Mouse (Mus musculus) adrenal gland, postnatal 25 days (tissue): Measurements from ENCODE around the gene Clic4. TPM values are rescaled to one million over a fixed set of nuclear protein-coding genes. Genes with fewer than 3 reads are reported as not detected.

ENCODE experiments used
- DNase-seq: peaks from one replicate; pipeline ENCODE4 v3.0.0; 2021; ENCODE audit warnings: mixed read lengths
- total RNA-seq: library from RNA; stranded (reverse); gene quantifications from 2 replicates; pipeline ENCODE4 v1.2.3, GENCODE M21; 2021

Clic4 gene
- total RNA-seq, 1 experiment from 2014 or later: 65.5 TPM

DNA sequence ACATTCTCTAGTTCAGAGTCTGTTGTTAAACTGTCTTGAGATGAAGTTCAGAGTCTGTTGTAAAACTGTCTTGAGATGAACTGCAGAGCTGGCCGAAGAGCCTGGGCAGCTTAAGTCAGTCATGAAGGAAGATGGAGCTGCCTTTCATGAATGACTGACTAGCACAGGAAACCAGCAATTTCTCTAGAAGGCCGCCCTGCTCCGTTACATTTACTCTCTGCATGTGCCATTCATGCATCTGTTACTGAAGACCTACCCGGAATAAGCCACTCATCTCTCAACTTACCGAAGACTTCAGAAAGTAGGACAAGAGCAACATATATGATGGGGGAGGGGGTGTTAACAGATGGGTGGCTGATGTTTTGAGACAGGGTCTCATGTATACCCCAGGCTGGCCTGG, 40.1 kb downstream of the Clic4 start:
- DNase-seq: no peak

DNA sequence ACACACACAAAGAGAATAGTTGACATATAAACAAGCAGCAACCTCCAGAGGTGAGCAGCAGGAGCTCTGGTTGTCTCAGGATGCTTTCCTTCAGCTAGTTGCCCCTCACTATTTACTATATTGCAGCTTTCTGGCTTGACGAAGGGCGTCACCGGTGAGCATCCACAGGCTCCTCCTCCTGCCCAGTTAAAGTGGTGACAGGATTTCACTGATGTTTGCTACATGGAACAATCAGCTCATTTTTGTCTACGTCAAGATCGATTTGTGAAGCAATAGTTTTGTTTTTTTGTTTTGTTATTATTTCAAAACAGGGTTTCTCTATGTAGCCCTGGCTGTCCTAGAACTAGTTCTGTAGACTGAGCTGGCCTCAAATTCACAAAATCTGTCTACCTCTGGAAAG, 41.1 kb downstream of the Clic4 start:
- no peak for DNase-seq

DNA sequence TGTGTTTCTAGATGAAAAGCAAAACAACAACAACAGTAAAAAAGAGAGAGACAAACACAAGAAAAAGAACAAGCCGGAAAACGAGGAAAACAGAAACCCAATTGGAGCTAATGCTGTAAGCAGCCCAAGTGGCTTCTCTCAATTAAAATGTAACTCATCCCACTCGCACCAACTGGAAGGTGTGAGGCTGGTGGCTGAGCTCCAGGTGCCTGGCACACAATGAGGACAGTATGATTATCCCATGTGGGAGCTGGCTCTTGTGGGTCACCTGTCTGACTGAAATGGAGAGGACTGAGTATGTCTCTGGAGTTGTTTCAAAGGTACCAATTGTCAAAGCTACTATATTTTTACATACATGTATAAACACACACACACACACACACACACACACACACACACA, 41.5 kb downstream of the Clic4 start:
- no peak for DNase-seq

DNA sequence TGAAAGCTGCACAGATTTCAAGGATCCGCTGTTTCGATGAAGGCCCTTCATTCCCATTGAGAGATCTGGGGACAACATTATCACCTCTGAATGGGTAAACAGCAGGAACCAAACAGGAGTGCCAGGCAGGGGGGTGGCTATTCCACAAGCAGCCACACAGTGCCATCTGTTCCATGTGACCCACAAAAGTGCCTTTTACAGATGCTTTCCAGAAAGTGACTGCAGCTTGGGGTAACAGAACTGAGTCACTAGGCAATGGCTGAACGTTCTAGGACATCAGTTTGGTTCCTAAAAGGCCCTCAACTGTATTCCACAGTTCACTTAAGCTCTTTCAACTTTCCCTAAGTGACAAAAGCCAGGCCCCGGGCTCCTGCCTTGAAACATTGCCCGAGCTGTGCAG, 42.0 kb downstream of the Clic4 start:
- DNase-seq: no peak

DNA sequence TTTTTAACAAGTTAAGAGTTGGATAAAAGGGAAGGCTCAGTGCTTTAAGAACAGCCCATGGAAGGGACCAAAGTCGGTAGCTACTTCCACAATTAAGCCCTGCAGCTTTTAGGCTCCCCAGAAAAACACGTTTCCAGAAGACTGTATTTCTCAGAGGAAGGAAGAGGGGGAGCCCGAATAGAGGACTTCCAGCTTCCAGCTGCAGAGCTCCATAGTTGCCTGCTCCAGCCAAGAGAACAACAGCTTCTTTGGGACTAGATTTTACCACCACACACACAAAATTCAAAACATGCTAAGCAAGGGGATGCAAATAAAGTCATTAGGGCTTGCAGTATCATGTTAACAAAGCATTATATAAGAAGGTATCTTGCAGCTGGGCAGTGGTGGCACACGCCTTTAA, 42.7 kb downstream of the Clic4 start:
- DNase-seq: no peak

DNA sequence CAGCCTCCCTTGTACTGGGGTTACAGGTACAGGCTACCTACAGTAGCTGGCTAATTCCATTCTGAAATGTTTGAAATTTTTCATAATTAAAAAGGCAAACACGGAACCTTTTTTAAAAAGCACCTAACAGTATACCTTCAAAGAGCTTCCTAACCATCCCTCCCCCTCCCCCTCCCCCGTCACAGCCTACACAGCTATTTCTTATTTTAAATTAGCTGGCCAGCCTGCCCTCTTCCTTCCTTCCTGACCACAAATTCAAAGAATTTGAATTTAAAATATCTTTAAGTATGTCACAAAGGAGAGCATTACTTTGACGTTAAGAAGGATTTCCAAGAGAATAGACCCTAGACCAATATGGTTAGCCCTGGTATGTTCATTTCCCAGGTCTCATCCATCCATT, 44.5 kb downstream of the Clic4 start:
- DNase-seq: no peak

DNA sequence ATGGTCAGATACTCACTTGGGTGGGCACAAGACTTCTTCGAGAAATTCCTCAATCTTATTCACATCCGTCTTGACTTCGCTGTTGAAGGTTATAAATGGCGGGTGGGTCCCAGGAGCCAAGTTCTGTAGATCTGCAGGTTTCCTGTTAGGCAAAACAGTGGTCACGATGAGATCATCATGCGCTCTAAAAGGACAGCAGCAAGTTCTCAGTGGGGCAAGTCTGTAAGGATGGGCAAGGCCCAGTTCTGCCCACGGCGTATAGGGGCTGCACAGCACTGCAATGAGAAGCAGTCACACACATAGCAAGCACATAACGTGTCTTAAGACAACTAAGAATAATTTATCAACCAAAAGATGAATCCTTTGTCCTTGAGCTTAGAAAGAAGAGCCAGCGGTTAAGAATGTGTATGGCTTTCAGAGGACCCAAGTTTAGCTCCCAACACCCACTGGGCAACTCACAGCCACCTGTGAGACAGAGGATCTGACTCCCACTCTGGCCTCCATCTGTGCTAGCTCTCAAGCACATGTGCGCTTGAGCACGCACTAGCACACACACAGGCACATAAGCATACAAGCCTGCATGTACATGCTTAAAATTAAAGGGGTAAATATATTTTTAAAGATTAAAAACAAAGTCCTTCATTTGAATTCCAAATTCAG, 46.5 kb downstream of the Clic4 start:
- DNase-seq: no peak

DNA sequence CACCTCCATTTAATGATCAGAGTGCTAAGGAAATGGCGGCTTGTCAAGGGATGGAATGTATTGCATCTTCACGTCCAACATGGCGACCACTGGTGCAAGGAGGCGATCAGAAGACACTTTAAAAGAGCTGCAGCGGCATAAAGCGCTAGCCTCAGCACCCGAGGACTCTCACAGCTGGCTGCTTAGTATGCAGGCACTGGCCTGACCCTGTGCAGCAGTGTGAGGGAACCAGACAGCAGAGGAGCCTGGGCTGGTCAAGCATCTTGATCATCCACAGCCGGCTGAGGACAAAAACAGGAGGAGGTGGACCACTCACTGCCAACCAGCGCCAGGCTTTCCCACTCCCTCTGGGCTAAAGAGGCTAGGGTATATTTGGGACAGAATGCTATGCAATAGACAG, 48.8 kb downstream of the Clic4 start:
- no peak for DNase-seq

DNA sequence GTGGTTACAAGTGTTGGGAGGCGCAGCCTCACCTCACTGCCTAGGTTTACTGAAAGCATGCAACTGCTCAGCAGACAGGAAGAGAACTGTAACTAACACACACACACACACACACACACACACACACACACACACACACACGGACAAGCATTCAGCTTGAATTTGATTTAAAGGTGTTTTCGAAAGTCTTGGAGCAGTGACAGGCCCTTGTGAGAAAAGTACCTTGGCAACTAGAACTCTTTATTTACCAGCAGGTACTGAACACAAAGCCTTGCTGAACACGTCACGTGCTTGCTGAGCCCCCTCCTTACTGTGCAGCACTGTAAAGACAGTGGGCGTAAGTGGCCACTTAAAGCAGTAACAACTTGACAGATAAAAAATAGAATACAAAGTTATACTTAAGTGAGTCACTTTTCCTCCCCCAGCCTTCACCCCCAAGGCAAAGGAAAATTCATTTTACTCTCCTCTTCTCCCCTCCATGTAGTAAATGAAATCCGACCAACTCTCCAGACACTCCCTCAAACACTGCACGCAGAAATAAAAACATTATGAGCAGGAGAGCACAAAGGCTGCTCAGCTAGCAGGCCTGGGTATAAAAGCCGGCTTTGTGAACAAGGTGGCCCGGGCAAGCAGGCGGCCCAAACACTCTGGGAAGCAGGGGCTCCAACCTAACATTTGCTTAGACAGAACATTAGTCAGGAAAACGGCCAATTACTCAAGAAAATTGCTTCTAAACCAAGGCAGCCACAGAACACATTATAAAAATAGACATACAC, 50.8 kb downstream of the Clic4 start:
- no peak for DNase-seq

DNA sequence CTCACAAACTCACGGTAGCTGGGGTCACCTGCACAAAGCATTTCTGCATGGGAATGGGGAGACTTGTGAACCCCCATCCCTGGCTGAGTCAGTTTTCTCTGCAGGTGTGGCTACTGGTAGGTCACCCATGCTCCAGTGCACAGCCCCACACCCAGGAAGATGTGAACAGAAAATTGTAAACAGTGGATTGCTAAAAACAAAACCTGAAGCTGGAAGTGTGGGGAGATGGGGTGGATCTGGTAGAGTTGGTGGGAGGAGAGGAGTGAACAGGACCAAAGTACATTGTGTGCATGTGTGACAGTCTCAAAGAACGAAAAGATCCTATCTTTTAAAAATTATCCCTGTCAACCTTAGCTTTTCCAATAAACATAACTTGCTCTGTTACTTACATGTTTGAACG, 52.0 kb downstream of the Clic4 start:
- no peak for DNase-seq

DNA sequence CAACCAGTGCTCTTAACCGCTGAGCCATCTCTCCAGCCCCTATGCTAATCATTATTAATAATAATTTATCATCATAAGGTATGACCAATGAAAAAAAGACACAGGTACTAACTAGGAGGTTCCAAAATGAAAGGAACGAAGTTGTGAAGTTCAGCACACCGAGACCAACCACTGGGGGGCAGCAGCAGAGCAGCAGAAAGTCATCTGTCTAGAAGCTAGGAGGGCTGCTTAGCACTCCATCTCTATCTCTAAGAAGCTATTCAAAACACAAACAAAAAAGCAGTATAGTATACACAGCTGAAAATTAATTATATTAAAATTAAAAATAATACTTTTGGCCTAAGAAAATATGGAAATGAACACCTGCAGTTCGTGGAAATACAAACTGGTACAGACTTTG, 53.0 kb downstream of the Clic4 start:
- DNase-seq: peak; percentile 83

DNA sequence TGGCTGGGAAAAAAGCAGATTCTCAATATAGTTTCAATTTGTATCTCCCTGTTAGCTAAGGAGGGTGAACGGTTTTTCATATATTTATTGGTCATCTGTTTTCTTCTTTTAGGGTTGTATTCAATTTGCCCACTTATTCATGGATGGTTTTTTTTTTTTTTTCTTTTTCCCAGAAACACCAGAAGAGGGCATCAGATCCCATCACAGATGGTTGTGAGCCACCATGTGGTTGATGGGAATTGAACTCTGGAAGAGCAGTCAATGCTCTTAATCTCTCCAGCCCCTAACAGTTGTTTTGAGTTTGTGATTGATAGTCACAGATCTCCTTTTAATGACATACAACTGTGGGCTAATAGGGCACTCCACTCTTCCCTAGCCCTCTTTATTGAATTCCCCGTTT, 62.8 kb downstream of the Clic4 start:
- DNase-seq: no peak

DNA sequence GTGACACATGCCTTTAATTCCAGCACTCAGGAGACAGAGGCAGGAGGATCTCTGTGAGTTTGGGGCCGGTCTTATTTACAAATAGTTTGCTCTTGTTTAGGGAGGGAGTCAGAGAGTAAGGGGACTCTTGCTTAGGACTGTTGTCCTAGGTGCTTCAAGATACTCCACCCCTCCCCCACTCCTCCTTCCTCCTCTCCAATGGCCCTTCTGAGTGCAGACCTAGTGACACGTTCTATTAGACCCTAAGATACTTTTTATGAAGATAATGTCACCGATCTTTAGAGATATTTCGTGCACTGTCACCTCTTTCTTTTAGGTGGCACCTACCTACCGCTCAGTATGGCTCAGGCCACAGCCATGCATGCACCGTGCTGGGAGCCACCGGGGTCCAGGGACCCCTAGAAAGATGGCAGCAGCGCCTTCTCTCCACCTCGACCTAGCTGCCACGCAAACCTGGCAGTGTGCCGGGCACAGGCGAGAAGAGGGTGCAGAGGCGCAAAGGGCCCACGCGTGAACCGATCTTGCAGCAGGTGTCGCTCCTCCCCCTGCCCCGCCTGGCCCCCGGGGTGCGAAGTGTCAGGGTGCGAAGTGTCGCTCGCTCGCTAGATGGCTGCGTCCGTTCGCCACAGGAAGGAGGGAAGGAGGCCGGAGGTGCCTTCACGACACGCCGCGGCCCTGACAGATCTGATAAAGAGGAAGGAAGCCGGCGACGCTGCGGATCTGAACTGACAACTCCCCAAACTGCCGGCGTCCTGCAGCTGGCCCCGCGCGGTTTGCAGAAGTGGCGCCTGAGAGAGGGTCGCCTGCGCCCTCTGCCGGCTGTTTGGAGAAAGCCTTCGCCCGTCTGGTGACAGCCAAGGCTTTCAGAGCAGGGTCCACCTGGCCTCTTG, 66.7 kb downstream of the Clic4 start:
- peak; percentile 85 for DNase-seq

DNA sequence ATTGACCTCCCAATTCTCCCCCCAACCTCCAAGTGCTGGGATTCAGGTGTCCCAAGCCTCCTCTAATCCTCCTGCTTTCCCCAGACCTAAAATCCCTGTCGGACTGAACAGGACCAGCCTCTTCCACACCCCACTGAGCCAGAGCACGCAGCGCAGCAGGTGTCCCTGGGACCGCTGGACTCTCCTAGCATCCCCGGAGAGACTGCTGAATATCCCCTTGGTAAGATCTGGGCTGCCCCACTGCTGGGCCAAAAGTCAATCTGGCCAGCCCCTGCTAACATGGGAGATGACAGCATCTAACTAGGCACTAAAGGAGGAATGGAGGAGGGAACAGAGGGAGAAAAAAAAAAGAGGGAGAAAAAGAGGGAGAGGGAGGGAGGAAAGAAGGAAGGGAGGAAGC, 67.4 kb downstream of the Clic4 start:
- no peak for DNase-seq

DNA sequence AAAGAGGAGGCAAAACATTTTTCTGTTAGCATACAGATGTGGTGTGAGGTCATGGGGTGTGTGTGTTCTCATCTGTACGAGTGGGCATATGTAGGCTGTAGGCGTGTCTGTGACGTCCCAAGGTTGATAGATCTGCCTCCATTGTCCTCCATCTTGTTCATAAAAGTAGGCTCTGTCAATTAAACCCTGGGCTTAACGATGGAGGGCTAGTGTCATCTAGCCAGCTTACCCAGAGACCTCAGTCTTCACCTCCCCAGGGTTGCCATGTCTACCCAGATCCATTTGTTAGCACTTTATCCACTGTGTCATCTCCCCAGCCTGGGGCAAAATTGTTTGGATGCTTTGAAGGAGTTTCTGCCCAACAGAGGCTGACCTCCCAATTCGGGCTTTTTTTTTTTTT, 67.9 kb downstream of the Clic4 start:
- DNase-seq: no peak

DNA sequence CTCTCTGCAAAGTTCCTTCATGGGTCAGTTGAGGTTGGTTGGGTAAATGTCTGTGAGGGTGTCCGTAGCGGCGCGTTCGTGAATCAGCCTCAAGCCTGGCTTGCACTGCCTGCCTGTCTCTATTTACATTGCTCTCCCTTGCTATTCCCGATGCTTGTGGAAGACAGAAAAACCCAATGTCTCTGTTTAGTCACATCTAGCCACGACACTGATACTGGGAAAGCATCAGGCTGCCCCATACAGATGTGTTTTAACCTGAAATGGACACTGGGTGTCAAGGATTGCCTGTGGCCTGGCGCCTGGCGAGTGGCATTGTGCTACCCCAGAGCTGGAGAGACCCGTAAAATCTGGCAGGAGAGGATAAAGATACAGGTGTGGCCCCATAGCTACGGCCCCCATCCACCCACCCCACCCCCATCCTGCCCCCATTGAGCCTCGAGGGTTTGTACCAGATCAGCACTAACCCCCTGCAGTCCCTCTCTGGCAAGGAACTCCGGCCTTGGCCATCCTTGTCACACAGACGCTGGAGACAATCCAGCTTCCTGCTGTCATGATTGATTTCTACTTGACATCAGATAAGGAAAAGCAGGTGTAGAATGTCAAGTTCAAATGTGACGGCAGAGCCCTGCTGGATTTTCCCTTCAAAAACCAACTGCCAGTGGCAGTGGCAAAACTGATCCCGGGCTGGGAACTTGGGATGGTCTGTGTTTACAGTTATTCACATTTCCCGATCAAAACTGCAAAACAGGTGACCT, 68.6 kb downstream of the Clic4 start:
- peak; percentile 20 for DNase-seq

DNA sequence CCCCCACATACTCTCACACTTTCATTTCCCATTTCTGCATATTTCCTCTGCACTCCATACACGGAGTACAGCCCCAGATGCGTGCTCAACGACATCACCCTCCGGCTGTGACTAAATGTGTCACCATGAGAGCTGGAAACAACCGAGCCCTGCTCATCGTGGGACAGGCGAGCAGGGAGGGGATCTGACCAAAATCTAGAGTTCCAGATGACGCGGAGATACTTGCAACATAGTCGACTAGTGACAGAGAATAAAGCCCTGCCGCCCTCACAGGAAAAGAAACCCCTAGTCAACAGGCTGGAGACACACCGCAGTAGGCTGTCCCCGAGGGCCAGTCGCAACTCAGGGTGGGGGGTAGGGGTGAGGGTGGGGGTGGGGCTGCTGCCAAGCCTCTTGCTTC, 69.3 kb downstream of the Clic4 start:
- no peak for DNase-seq

DNA sequence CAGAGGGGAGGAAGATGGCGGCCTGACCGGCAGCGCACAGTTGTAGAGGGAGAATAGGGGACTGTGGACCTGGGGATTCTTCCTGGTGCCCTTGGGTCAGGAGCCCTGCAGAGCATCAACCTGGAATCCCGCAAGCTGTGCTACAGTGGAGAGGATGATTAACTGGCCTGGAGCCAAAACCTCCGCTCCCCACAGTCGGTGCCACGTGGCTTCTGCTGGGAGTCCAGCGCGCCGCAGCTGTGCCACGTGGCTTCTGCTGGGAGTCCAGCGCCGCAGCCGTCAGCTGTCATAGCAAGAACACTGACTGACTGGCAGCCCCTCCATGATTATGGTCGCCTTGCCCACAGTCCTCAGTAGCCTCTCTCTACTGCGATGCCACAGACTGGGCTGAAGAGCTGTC, 70.8 kb downstream of the Clic4 start:
- no peak for DNase-seq

DNA sequence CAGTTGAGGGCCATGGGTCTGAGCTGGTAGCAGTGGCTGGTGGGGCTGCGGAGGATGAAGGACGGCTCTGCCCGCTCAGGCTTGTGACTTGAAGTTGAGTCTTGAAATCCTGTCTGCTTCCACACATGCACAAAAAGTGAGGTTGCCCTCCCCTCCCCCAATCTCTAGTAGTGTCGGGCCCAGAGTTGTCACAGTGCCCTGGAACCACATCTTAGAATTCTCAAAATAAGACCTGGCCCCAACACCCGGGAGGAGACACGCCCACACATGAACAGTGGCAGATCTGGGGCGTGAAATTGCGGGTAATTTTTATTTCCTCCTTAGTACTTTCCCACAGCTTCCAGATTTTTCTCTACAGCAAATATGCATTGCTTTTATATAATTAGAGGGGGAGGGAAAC, 74.8 kb downstream of the Clic4 start:
- DNase-seq: no peak

DNA sequence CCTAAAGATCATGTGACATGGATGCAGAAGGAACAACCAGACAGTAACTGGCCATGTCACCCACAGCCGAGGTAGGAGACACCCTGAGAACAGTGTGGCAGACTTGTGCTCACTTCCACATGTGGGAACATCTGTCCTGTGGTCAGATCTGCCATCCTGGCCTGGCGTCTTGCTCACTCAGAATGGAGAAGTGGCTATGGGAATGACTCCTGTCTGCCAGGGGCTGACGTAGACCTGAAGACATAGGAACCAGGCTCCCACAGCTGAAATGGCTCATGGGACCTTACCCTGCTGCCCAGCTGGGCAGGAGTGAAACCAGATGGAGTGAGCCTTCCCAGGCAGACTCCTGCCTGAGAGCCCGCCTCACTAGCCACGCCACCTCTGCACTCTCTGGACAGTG, 79.8 kb downstream of the Clic4 start:
- no peak for DNase-seq

DNA sequence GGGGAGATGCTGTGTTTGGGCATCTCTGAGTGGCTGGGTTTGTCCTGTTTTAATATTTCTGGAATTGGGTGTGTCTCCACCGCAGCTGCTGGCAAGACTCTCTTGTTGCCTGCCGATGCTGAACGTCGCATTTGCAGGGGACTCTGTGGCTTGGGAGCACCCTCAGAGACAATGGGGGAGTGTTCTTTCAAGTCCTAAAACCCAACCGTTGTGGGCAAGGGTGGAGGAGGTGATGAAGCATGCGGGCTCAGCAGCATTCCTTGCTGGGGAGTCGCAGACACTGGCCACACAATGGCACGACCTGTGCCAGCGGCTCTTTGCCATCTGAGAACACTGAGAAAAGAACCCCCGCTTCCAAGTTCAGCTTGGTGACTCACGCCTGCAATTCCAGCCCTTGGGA, 81.0 kb downstream of the Clic4 start:
- DNase-seq: no peak

DNA sequence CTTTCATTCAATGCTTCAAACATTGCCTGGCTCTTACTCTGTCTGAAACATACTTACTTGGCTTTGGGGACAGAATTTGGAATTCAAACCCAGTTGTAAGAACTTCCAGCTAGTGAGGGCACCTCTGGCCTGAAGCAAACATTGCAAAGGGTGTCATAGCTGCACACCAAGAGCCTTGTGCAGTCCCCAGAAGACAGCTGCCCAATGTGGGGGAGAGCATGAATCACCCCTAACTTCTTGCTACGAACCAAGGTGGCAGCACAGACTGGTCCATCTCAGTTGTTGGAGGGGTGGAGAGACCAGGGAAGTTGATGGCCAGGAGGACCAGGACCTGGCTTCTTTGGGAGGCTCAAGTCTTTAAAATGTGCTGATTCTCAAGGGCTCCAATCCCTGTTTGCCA, 81.4 kb downstream of the Clic4 start:
- DNase-seq: no peak

DNA sequence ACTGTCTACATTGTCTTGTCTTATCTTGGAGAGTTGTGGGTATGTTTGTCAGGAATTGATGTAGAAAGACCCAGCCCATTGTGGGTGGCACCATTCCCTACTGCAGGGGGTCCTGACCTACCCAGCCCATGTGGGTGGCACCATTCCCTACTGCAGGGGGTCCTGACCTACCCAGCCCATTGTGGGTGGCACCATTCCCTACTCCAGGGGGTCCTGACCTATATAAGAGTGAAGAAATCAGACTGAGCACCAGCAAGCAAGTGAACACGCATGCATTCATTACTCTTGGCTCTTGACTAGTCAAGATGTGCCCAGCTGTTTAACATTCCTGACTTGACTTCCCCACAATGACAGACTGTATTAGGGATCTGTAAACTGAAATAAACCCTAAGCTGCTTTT, 82.2 kb downstream of the Clic4 start:
- DNase-seq: no peak
